Mouse (Mus musculus) G1E (cell line): ENCODE measurements around the gene Rasl2-9.

Source experiments
- CTCF ChIP-seq: IDR thresholded peaks from 2 replicates; pipeline ENCODE4 v1.5.1; 2012; ENCODE audit warnings: low read depth, low read length, inconsistent platforms, mixed read lengths
- GATA1 ChIP-seq: IDR thresholded peaks from 2 replicates; pipeline ENCODE4 v1.6.1; 2012; ENCODE audit warnings: borderline replicate concordance, low read length, inconsistent platforms, mixed read lengths
- GATA2 ChIP-seq: IDR thresholded peaks from 2 replicates; pipeline ENCODE4 v1.6.1; 2012; ENCODE audit warnings: low read depth, low read length, inconsistent platforms, borderline replicate concordance
- POLR2AphosphoS5 ChIP-seq: IDR thresholded peaks from 2 replicates; pipeline ENCODE4 v1.6.1; 2012; ENCODE audit warnings: low read depth, low read length, inconsistent platforms; ENCODE audit not compliant: insufficient replicate concordance
- TAL1 ChIP-seq: conservative IDR thresholded peaks from 2 replicates; pipeline ENCODE4 v1.6.1; 2012; ENCODE audit warnings: low read depth, low read length, inconsistent platforms, mixed read lengths

DNA sequence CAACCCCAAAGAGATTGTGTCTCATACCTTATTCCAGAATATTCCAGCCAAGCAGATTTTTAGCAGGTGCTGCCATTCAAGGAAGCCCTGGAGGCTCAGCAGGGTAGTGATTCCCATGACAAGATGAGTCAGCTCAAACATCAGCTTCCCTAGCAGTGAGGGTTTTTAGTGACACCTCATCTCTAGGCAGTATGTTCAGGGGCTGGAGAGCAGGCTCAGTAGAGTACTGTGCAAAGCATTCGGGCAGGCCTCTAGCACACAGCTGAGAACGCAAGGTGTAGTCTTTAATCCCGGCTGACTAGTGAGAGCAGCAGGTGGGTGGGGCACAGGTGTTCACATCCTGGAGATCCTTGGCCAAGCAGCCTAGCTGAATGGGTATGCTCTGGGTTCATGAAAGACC lies 26.0 kb downstream of the Rasl2-9 start:
- TF ChIP-seq CTCF = no peak
- TF ChIP-seq POLR2AphosphoS5 = no peak
- TF ChIP-seq GATA1 = no peak
- TF ChIP-seq TAL1 = no peak
- no peak for TF ChIP-seq GATA2
